Mouse (Mus musculus): Measurements from ENCODE around the gene Car7. TPM values are rescaled to one million over a fixed set of nuclear protein-coding genes. Genes with fewer than 3 reads are reported as not detected.

Gene Car7
- polyA plus RNA-seq, 1 experiment from 2014 or later: 1.2 TPM

DNA sequence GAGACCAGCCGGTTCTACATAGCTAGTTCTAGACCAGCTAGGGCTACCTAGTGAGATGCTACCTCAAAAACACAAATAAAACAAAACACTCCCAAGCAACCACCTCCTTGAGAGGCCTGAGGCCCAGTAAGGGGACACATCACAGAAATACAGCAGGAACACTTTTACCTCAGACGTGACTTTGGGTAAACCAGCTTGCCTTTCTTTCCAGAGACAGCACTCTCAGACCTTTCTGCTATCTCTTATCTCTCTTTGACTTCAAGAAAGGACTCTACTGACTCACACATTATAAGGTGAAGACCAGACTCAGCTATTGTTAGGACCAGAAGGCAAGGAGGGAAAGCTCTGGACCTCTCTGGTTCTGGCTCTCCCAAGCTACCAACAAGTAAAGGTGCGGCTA lies 55.8 kb downstream of the Car7 start:
- peaks cover 11% of the 10 kb centered on the region for H3K36me3 ChIP-seq (ENCODE audit: control insufficient read depth, insufficient read depth, low read length)
- no peak overlapping the region for H3K27ac ChIP-seq (ENCODE audit: low read length)
- peaks cover 12% of the 10 kb centered on the region for H3K4me1 ChIP-seq (ENCODE audit: control insufficient read depth, insufficient read depth, low read length)
- no peaks in the 10 kb centered on the region for H3K9me3 ChIP-seq (ENCODE audit: control insufficient read depth, low read length)
- H3K27me3 ChIP-seq (replicated peaks; ENCODE audit: control insufficient read depth, insufficient read depth, low read length): no peaks in the 10 kb centered on the region
- WGBS: 89% methylated on average over 3 of the region's 3 CpGs
- H3K9ac ChIP-seq (ENCODE audit: low read depth, low read length): no peak overlapping the region
- no peak overlapping the region for H3K4me2 ChIP-seq (ENCODE audit: low read depth, low read length)
- no peak overlapping the region for H3K4me3 ChIP-seq (ENCODE audit: low read length)
- no peak for ATAC-seq

DNA sequence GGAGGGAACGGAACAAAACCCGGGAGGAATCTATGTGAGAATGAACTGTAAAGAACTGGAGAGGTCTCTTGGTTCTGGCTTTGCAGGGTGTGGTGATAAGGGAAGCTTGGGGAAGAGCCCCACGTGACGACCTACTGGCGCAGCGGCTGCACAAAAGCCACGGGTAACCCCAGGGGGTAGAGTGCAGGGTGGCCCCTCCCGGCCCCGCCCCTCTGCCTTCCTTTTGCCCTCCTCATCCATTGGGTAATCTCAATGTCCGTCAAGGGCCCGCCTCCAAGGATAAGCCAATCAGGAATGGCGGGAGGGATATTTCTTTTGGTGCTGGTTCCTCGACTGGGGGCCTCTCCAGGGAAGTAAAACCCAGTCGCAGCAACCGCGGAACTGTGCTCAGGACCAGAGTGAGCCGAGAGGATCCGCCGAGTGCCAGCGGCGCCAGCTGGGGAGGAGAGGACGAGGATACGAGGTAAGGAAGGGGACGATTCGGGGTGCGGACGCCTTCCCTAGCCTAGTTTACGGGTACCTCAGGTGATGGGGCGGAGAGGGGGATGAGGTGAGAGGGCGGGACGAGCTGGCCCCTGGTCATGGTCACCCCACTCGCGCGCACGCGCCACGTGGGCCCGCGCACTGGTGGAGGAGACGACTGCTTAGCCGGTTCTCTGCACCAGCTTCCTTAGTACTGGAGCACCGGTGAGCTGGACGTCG lies 56.8 kb downstream of the Car7 start, which contains the start of gene Pdp2:
Gene Pdp2 (plus strand): TSS at position 319 of the 702 bp plus-strand sequence.
- H3K4me2 ChIP-seq (ENCODE audit: low read depth, low read length): peak within 1 kb of the TSS; percentile 86
- WGBS: under 1% methylated on average over 44 of the region's 44 CpGs
- no peaks in the 10 kb centered on the region for H3K27me3 ChIP-seq (replicated peaks; ENCODE audit: control insufficient read depth, insufficient read depth, low read length)
- peaks cover 12% of the 10 kb centered on the region for H3K4me1 ChIP-seq (ENCODE audit: control insufficient read depth, insufficient read depth, low read length)
- H3K27ac ChIP-seq (ENCODE audit: low read length): peak within 1 kb of the TSS; percentile 91
- peak; percentile 99 for ATAC-seq
- H3K4me3 ChIP-seq (ENCODE audit: low read length): peak within 1 kb of the TSS; percentile 73
- no peaks in the 10 kb centered on the region for H3K9me3 ChIP-seq (ENCODE audit: control insufficient read depth, low read length)
- peaks cover 11% of the 10 kb centered on the region for H3K36me3 ChIP-seq (ENCODE audit: control insufficient read depth, insufficient read depth, low read length)
- H3K9ac ChIP-seq (ENCODE audit: low read depth, low read length): peak within 1 kb of the TSS; percentile 76

DNA sequence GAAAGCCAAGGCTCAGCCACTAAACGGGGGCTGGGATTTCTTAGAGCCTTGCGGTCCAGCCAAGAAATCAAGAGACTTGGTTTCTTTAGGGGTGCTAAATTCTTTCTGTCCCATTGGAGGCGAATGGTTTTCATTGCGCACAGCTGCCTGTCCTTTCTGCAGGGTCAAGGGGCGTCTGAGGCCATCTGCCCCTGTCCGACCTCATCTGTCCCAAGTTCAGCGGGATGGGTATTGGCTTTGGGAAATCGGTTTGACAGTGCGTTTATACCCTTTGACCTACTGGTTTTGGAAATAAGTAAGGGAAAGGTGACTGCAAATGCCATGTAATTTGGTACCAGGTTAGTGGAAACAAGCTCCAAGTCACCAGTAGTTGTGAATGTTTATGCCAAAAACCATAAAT lies 57.4 kb downstream of the Car7 start:
- H3K27me3 ChIP-seq (replicated peaks; ENCODE audit: control insufficient read depth, insufficient read depth, low read length): no peaks in the 10 kb centered on the region
- ATAC-seq: no peak
- H3K27ac ChIP-seq (ENCODE audit: low read length): peak overlapping the region; percentile 91
- peaks cover 11% of the 10 kb centered on the region for H3K36me3 ChIP-seq (ENCODE audit: control insufficient read depth, insufficient read depth, low read length)
- WGBS: under 1% methylated on average over 9 of the region's 9 CpGs
- H3K9ac ChIP-seq (ENCODE audit: low read depth, low read length): peak overlapping the region; percentile 76
- H3K4me1 ChIP-seq (ENCODE audit: control insufficient read depth, insufficient read depth, low read length): peaks cover 12% of the 10 kb centered on the region
- H3K9me3 ChIP-seq (ENCODE audit: control insufficient read depth, low read length): no peaks in the 10 kb centered on the region
- H3K4me2 ChIP-seq (ENCODE audit: low read depth, low read length): peak overlapping the region; percentile 86
- H3K4me3 ChIP-seq (ENCODE audit: low read length): peak overlapping the region; percentile 73

DNA sequence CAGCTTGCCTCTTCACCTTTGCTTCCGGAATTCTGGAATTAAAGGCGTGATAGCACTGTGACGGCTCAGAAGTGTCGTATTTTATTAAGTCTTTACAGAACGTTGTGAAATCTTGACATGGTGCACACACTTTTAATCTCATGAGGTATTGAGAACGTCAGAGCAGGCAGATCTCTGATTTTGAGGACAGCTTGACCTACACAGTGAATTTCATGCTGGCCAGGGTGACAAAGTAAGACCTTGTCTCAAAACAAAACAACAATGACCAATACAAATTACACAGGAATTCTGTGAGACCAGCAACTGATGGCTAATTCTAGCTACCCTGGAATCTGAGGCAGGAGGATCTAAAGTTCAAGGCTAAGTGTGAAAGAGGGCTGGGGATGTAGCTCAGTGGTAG lies 58.1 kb downstream of the Car7 start:
- Histone ChIP-seq H3K36me3 (ENCODE audit: control insufficient read depth, insufficient read depth, low read length) (peaks cover 11% of the 10 kb centered on the region), H3K4me2 (ENCODE audit: low read depth, low read length) (peak overlapping the region; percentile 86), H3K27me3 (replicated peaks; ENCODE audit: control insufficient read depth, insufficient read depth, low read length) (no peaks in the 10 kb centered on the region), H3K4me1 (ENCODE audit: control insufficient read depth, insufficient read depth, low read length) (peaks cover 12% of the 10 kb centered on the region), H3K4me3 (ENCODE audit: low read length) (peak overlapping the region; percentile 73), H3K9ac (ENCODE audit: low read depth, low read length) (peak overlapping the region; percentile 76; the same call in 1 of the 2 replicates), H3K27ac (ENCODE audit: low read length) (no peak overlapping the region), H3K9me3 (ENCODE audit: control insufficient read depth, low read length) (no peaks in the 10 kb centered on the region)
- ATAC-seq: no peak
- WGBS: 58% methylated on average over 6 of the region's 6 CpGs

DNA sequence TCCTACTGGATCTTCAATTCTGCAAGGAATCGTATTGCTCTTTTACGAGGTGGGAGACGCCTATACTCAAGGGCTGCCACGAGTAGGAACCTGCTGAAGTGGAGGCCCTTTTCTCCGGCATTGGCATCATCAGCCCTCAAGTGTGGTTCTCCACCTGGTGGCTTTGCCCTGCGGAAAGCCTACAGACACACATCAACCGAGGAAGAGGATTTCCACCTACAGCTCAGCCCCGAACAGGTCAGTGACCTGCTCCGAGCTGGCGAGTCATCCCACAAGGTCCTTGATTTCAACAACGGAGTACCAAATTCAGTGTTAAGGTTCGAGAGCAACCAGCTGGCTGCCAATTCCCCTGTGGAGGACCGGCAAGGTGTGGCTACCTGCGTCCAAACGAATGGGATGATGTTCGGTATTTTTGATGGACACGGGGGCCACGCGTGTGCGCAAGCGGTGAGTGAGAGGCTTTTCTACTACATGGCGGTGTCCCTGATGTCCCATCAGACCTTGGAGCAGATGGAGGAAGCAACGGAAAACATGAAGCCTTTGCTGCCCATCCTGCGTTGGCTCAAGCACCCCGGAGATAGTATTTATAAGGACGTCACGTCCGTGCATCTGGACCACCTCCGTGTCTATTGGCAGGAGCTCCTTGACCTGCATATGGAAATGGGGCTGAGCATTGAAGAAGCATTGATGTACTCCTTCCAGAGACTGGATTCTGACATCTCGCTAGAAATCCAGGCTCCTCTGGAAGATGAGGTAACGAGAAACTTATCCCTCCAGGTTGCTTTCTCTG lies 59.2 kb downstream of the Car7 start:
- no peak overlapping the region for H3K4me3 ChIP-seq (ENCODE audit: low read length)
- peaks cover 16% of the 10 kb centered on the region for H3K4me1 ChIP-seq (ENCODE audit: control insufficient read depth, insufficient read depth, low read length)
- peaks cover 11% of the 10 kb centered on the region for H3K36me3 ChIP-seq (ENCODE audit: control insufficient read depth, insufficient read depth, low read length)
- H3K27me3 ChIP-seq (replicated peaks; ENCODE audit: control insufficient read depth, insufficient read depth, low read length): no peaks in the 10 kb centered on the region
- no peak overlapping the region for H3K9ac ChIP-seq (ENCODE audit: low read depth, low read length)
- ATAC-seq: no peak
- no peak overlapping the region for H3K27ac ChIP-seq (ENCODE audit: low read length)
- H3K9me3 ChIP-seq (ENCODE audit: control insufficient read depth, low read length): no peaks in the 10 kb centered on the region
- 93% methylated on average over 31 of the region's 31 CpGs for WGBS
- no peak overlapping the region for H3K4me2 ChIP-seq (ENCODE audit: low read depth, low read length)

DNA sequence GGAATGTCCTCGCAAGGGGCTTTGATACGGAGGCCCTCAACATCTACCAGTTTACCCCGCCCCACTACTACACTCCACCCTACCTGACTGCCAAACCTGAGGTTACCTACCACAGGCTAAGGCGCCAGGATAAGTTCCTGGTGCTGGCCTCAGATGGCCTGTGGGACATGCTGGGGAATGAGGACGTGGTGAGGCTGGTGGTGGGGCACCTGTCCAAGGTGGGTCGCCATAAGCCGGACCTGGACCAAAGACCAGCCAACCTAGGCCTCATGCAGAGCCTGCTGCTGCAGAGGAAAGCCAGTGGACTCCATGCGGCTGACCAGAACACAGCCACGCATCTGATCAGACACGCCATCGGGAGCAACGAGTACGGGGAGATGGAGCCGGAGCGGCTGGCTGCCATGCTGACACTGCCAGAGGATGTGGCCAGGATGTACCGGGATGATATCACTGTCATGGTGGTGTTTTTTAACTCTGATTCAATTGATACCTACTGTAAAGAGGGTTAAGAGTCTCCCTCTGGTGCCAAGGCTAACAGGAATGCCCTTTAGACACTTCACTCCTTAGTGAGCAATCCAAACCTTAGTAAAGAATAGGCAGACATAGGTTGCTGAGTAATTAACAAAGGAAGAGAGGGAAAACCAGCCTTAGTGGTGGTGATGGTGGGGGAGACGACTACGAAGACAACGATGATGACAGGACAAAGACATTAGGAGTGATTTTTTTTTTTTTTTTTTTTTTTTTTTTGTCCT lies 60.3 kb downstream of the Car7 start:
- Histone ChIP-seq H3K4me3 (ENCODE audit: low read length) (no peak overlapping the region), H3K27me3 (replicated peaks; ENCODE audit: control insufficient read depth, insufficient read depth, low read length) (no peaks in the 10 kb centered on the region), H3K27ac (ENCODE audit: low read length) (no peak overlapping the region), H3K4me1 (ENCODE audit: control insufficient read depth, insufficient read depth, low read length) (peaks cover 16% of the 10 kb centered on the region), H3K9me3 (ENCODE audit: control insufficient read depth, low read length) (no peaks in the 10 kb centered on the region), H3K36me3 (ENCODE audit: control insufficient read depth, insufficient read depth, low read length) (peaks cover 11% of the 10 kb centered on the region), H3K9ac (ENCODE audit: low read depth, low read length) (no peak overlapping the region), H3K4me2 (ENCODE audit: low read depth, low read length) (no peak overlapping the region)
- ATAC-seq: no peak
- 97% methylated on average over 19 of the region's 19 CpGs for WGBS

DNA sequence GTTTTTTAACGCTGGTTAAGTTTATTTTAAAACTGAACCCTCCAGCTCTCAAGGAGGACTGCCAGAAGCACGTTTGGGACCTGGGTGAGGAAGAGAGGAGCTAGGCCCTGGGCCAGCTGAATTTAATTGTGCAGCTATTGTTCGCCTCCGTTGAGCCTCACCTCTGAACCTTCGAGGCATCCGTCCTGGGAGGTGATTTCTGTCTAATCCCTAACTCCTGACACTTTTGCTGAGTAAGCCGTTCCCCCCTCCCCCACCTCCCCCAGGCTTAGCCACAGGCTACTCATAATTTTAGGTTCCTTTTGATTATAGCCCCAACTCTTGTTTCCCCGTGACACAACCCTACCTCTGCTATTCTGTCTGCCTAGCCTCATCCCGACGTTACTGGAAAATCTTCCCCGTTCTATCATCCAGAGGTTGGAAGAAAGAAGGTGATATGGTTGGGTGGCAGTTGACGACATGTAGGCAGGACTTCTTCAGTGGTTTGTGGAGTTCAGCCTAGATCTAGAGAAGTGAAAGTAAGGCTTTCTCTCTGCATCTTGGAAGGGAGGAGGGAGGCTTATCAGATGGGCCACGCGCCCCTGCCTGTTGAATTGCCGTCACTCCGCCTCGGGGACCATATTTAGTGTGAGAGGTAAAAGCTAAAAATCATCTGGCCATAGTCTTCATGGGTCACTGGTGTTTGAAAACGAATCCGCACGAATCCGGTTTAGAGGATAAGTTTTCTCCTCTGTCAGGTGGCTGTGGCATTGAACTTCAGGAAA lies 61.5 kb downstream of the Car7 start:
- WGBS: 85% methylated on average over 21 of the region's 21 CpGs

DNA sequence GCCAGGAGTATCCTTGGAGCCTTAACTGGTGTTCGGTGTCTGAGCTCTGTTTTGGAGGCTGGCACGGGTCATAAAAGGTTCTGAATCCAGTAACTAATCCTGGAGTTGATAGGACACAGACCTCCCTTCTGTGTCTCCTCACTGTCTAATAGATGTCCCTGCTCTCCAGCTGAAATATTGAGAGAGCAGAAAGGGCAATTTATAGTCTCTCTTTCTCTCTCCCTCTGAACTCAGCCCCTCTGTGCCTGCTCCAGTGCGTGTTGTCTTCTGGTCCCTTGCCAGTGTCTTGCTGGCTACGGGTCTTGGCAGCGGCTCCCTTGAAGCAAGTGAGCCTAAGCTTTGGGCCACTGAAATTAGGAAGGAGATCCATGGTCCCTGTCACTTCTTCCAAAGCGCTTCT lies 63.2 kb downstream of the Car7 start:
- no peaks in the 10 kb centered on the region for H3K27me3 ChIP-seq (replicated peaks; ENCODE audit: control insufficient read depth, insufficient read depth, low read length)
- H3K36me3 ChIP-seq (ENCODE audit: control insufficient read depth, insufficient read depth, low read length): peaks cover 11% of the 10 kb centered on the region
- H3K4me2 ChIP-seq (ENCODE audit: low read depth, low read length): no peak overlapping the region
- H3K4me1 ChIP-seq (ENCODE audit: control insufficient read depth, insufficient read depth, low read length): peaks cover 12% of the 10 kb centered on the region
- no peaks in the 10 kb centered on the region for H3K9me3 ChIP-seq (ENCODE audit: control insufficient read depth, low read length)
- no peak overlapping the region for H3K4me3 ChIP-seq (ENCODE audit: low read length)
- no peak overlapping the region for H3K9ac ChIP-seq (ENCODE audit: low read depth, low read length)
- H3K27ac ChIP-seq (ENCODE audit: low read length): no peak overlapping the region
- 50% methylated on average over 6 of the region's 6 CpGs for WGBS
- ATAC-seq: no peak

More for the DNA sequence above, 61.5 kb downstream of the Car7 start:
- no peak for ATAC-seq
- Histone ChIP-seq H3K9ac (ENCODE audit: low read depth, low read length) (no peak overlapping the region), H3K4me1 (ENCODE audit: control insufficient read depth, insufficient read depth, low read length) (peaks cover 10% of the 10 kb centered on the region; the same call in 1 of the 2 replicates), H3K4me2 (ENCODE audit: low read depth, low read length) (no peak overlapping the region), H3K27ac (ENCODE audit: low read length) (no peak overlapping the region), H3K27me3 (replicated peaks; ENCODE audit: control insufficient read depth, insufficient read depth, low read length) (no peaks in the 10 kb centered on the region), H3K36me3 (ENCODE audit: control insufficient read depth, insufficient read depth, low read length) (peaks cover 11% of the 10 kb centered on the region), H3K9me3 (ENCODE audit: control insufficient read depth, low read length) (no peaks in the 10 kb centered on the region), H3K4me3 (ENCODE audit: low read length) (no peak overlapping the region)

Measured in intestine, embryonic 16.5 days (tissue).